Mouse (Mus musculus): Measurements from ENCODE around the gene Hdgf.

Hdgf gene

GRCm38 (mm10) chr3:87946541-87946860 is 40.4 kb downstream of the Hdgf start:
- no peak for DNase-seq

- DNase-seq, result no peak
These were observed 41.1 kb downstream of the Hdgf start for GRCm38 (mm10) chr3:87947056-87947810.

GRCm38 (mm10) chr3:87947811-87948199 is 41.7 kb downstream of the Hdgf start:
- no peak for DNase-seq

- no peak for DNase-seq
These were observed 42.5 kb downstream of the Hdgf start, which contains the start of gene Crabp2 for GRCm38 (mm10) chr3:87948378-87949265. Crabp2 (plus strand) TSS chr3:87948666.

DNA sequence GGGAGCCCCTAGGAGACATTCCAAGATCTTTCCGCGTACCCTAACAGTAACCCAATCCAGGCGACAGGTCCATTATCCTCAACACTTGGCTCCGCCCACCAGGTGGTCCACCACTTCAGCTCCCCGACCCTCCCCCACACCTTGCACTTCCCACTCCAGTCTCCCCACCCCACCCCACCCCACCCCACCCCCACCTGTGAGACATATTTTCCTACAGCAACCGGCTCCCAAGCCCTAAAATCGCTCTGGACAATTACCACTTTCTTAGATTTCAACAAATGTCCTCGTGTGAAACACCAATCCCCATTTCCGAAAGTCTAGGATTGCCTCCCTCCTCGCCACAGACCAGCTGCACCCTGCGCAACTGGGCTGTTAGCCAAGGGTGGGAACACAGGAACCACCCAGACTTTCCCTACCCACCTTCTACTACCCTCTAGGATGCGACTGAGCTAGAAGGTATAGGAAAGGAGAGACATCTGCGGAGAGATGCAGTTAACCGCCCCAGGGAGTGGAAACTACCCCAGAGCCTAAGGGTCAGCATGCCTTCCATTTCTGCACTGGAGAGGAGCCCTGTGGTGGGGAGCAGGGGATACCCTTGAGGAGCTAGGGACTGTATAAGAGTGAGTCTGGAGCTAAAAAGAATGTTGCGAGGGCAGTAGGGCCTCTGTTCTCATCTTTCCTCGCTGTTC is 43.3 kb downstream of the Hdgf start:
- no peak for DNase-seq

- no peak for DNase-seq
These were observed 43.9 kb downstream of the Hdgf start for GRCm38 (mm10) chr3:87949955-87950515.

DNA sequence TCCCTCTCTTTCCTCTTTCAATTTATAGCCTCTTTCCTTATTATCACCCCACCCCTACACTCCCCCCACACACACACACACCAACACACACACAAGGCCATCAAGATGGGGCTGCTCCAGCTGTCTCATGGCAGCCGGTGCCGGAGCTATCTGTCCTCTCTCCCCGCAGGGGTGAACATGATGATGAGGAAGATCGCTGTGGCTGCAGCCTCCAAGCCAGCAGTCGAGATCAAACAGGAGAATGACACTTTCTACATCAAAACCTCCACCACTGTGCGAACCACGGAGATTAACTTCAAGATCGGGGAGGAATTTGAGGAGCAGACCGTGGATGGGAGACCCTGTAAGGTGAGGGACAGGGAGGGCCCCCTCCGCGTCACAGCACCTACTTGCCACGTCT is 45.8 kb downstream of the Hdgf start:
- no peak for DNase-seq

- no peak for DNase-seq
These were observed 46.3 kb downstream of the Hdgf start for GRCm38 (mm10) chr3:87952440-87952839.

DNA sequence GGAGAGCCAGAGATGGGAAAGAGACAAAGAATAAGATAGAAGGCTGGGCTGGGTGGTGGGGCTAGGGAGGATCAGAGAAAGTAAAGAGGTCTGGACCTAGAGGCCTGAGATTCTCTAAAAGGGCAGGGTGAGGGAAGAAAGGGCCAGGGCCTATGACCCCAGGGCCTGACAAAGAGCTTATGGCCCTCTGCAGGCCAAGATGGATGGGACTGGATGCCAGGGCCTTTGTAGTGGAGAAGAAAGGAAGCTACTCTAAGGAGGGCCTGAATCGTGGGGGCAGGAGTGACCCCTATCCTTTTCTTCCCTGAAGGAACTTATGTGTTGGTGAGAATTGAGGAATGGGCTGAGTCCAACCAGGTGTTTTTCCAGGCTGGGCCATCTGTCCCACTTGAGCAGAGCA is 51.9 kb downstream of the Hdgf start:
- DNase-seq, result no peak

- DNase-seq, result no peak
These were observed 52.4 kb downstream of the Hdgf start for GRCm38 (mm10) chr3:87958476-87958875.

- DNase-seq, result no peak
These were observed 52.8 kb downstream of the Hdgf start for GRCm38 (mm10) chr3:87958967-87959366.

DNA sequence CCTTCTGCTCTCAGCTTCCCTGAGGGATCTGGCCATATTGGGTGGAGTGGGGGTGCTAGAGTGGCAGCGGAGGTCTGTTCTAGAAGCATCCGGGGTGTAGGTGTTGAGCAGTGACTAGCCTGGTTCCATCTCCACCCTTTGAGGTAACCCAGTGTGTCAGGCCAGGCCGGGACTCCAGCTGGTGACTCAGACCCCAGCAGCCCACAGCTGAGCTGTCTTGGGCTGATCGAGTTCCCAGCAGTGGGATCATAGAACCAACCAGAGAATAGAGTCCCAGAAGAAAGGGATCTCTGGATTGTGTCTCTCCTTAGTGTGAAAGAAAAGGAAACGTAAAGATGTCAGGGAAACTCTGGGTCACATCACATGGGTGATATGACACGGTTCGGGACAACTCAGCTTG is 53.2 kb downstream of the Hdgf start:
- no peak for DNase-seq

DNA sequence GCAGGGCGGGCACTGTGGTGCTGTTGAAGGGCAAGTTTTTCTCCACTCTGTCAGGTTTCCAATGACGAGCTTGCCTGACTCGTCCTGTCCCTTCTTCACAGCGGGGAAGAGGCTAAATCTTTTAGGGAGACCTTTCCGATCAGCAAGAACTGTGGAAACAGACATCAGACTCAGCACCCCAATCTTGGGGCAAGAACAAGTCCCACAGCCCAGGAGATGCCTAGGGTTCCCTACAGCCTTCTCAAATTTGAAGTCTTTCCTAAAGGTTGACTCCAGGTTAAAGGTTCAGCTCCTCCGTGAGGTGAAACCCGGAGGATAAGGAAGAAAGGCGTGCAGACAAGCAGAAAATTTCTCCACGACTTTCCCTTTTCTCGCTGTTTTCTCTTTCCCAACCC is 54.1 kb downstream of the Hdgf start:
- no peak for DNase-seq

DNA sequence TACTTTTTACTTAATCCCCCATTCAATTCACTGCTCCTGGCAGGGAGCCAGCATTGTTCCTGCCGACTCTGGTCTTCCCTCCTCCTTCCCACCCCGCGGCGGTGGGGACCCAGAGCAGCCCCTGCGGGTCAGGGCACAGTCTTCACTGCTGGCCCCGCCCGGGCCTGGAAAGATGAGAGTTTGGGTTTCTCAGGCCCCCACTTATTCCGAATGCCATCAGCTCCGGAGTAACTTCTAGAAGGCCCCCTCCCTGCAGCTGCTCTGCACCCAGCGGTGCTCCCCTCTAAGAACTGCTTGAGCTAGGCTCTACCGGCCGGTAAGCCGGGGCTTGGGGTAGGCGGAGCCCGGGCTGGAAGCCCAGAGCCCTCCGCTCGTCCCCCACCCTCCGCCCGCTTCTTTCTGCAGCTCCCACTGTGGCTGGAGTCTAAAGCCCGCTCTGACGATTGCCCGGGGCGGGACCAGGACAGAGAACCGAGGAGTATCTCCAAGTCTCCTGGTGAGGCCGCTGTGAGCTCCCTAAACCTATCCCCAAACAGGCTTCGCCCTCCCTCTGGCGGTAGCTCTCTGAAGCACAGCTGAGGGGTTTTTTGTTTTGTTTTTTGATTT is 54.6 kb downstream of the Hdgf start:
- peak; percentile 74 to 81 for DNase-seq
